Mouse (Mus musculus) splenic B cell, adult 2 months (primary cell): Measurements from ENCODE around the gene Dph2.

Experiments
- DNase-seq: peaks from one replicate; pipeline ENCODE4 v3.0.0-alpha.2; 2011; ENCODE audit warnings: low read depth, low spot score
- H3K27me3 ChIP-seq: 2 replicates; pipeline ENCODE4 v1.6.1; 2012; ENCODE audit warnings: mild to moderate bottlenecking, low read length, moderate library complexity, mixed read lengths; ENCODE audit not compliant: control insufficient read depth, poor library complexity, insufficient read depth, severe bottlenecking
- H3K36me3 ChIP-seq: 2 replicates; pipeline ENCODE4 v1.6.1; 2012; ENCODE audit warnings: mild to moderate bottlenecking, low read length, moderate library complexity, mixed read lengths; ENCODE audit not compliant: control insufficient read depth, poor library complexity, insufficient read depth, severe bottlenecking

Gene Dph2

GRCm38 (mm10) chr4:117872471-117872886, 19.4 kb downstream of the Dph2 start, which contains the start of gene Ccdc24:
Gene Ccdc24 (minus strand): TSS chr4:117872557.
- no peak for DNase-seq
- Histone ChIP-seq H3K27me3 (no peaks in the 10 kb centered on the region), H3K36me3 (no peaks in the 10 kb centered on the region)

- H3K36me3 ChIP-seq: no peaks in the 10 kb centered on the region
- no peaks in the 10 kb centered on the region for H3K27me3 ChIP-seq
- DNase-seq: no peak
Observed at GRCm38 (mm10) chr4:117871787-117872186, 20.0 kb downstream of the Dph2 start.

- no peaks in the 10 kb centered on the region for H3K27me3 ChIP-seq
- H3K36me3 ChIP-seq: no peaks in the 10 kb centered on the region
- DNase-seq: no peak
Observed at GRCm38 (mm10) chr4:117870437-117870836, 21.4 kb downstream of the Dph2 start.

GRCm38 (mm10) chr4:117869317-117869716, 22.5 kb downstream of the Dph2 start:
- Histone ChIP-seq H3K27me3 (no peaks in the 10 kb centered on the region), H3K36me3 (no peaks in the 10 kb centered on the region)
- DNase-seq: no peak

- peak; percentile 67 for DNase-seq
- Histone ChIP-seq H3K36me3 (no peaks in the 10 kb centered on the region), H3K27me3 (no peaks in the 10 kb centered on the region)
Observed at GRCm38 (mm10) chr4:117867823-117868222, 24.0 kb downstream of the Dph2 start.

GRCm38 (mm10) chr4:117867000-117867399, 24.8 kb downstream of the Dph2 start:
- DNase-seq: no peak
- no peaks in the 10 kb centered on the region for H3K36me3 ChIP-seq

GRCm38 (mm10) chr4:117866083-117866482, 25.7 kb downstream of the Dph2 start:
- peak; percentile 45 for DNase-seq
- Histone ChIP-seq H3K27me3 (no peaks in the 10 kb centered on the region), H3K36me3 (no peaks in the 10 kb centered on the region)

More at GRCm38 (mm10) chr4:117867000-117867399, 24.8 kb downstream of the Dph2 start:
- no peaks in the 10 kb centered on the region for H3K27me3 ChIP-seq

GRCm38 (mm10) chr4:117862823-117863222, 29.0 kb downstream of the Dph2 start:
- no peak for DNase-seq

GRCm38 (mm10) chr4:117860570-117860969, 31.3 kb downstream of the Dph2 start:
- DNase-seq: no peak
- no peaks in the 10 kb centered on the region for H3K36me3 ChIP-seq
- H3K27me3 ChIP-seq: no peaks in the 10 kb centered on the region

More at GRCm38 (mm10) chr4:117862823-117863222, 29.0 kb downstream of the Dph2 start:
- no peaks in the 10 kb centered on the region for H3K27me3 ChIP-seq
- no peaks in the 10 kb centered on the region for H3K36me3 ChIP-seq

GRCm38 (mm10) chr4:117858794-117859193, 33.0 kb downstream of the Dph2 start:
- no peaks in the 10 kb centered on the region for H3K27me3 ChIP-seq
- peak; percentile 42 for DNase-seq
- no peaks in the 10 kb centered on the region for H3K36me3 ChIP-seq

- Histone ChIP-seq H3K36me3 (no peaks in the 10 kb centered on the region), H3K27me3 (no peaks in the 10 kb centered on the region)
- DNase-seq: no peak
Observed at GRCm38 (mm10) chr4:117855146-117855545, 36.7 kb downstream of the Dph2 start.

- H3K27me3 ChIP-seq: no peaks in the 10 kb centered on the region
- H3K36me3 ChIP-seq: no peaks in the 10 kb centered on the region
- DNase-seq: no peak
Observed at GRCm38 (mm10) chr4:117852152-117852868, 39.5 kb downstream of the Dph2 start.

- no peaks in the 10 kb centered on the region for H3K27me3 ChIP-seq
- H3K36me3 ChIP-seq: no peaks in the 10 kb centered on the region
- no peak for DNase-seq
Observed at GRCm38 (mm10) chr4:117850871-117851270, 41.0 kb downstream of the Dph2 start.

GRCm38 (mm10) chr4:117850176-117850575, 41.7 kb downstream of the Dph2 start:
- DNase-seq: no peak
- Histone ChIP-seq H3K36me3 (no peaks in the 10 kb centered on the region), H3K27me3 (no peaks in the 10 kb centered on the region)

- Histone ChIP-seq H3K27me3 (no peaks in the 10 kb centered on the region), H3K36me3 (no peaks in the 10 kb centered on the region)
- no peak for DNase-seq
Observed at GRCm38 (mm10) chr4:117849506-117849905, 42.3 kb downstream of the Dph2 start.

- Histone ChIP-seq H3K36me3 (no peaks in the 10 kb centered on the region), H3K27me3 (no peaks in the 10 kb centered on the region)
- DNase-seq: no peak
Observed at GRCm38 (mm10) chr4:117849063-117849462, 42.8 kb downstream of the Dph2 start.
